Mouse (Mus musculus): ENCODE measurements around the gene Srrt. TPM values are rescaled to one million over a fixed set of nuclear protein-coding genes. Genes with fewer than 3 reads are reported as not detected.

The Srrt gene
- polyA plus RNA-seq, 1 experiment from 2014 or later: 92.0 TPM

GRCm38 (mm10) chr5:137332857-137333511, 25.5 kb upstream of the Srrt start:
- H3K27me3 ChIP-seq (ENCODE audit: control insufficient read depth, insufficient read depth, low read length): no peaks in the 10 kb centered on the region
- H3K4me2 ChIP-seq: peak overlapping the region; percentile 98
- no peaks in the 10 kb centered on the region for H3K36me3 ChIP-seq (ENCODE audit: control insufficient read depth, insufficient read depth, low read length)
- no peaks in the 10 kb centered on the region for H3K9me3 ChIP-seq (replicated peaks; ENCODE audit: control insufficient read depth, low read length)
- H3K4me3 ChIP-seq (ENCODE audit: low read depth, low read length): peak overlapping the region; percentile 73
- peaks cover 9% of the 10 kb centered on the region; the same call in 1 of the 2 replicates for H3K4me1 ChIP-seq (ENCODE audit: control insufficient read depth, insufficient read depth, low read length)
- H3K9ac ChIP-seq (ENCODE audit: low read depth, low read length): peak overlapping the region; percentile 72
- ATAC-seq (replicated peaks; ENCODE audit: insufficient number of reproducible peaks, low FRiP score, low TSS enrichment): no peak
- H3K27ac ChIP-seq (ENCODE audit: low read depth, low read length): no peak overlapping the region
- 20% methylated on average over 15 of the region's 15 CpGs for WGBS (ENCODE audit: insufficient replicate concordance)

GRCm38 (mm10) chr5:137330910-137331309, 23.4 kb upstream of the Srrt start:
- Histone ChIP-seq H3K4me2 (no peak overlapping the region), H3K9ac (ENCODE audit: low read depth, low read length) (no peak overlapping the region), H3K36me3 (ENCODE audit: control insufficient read depth, insufficient read depth, low read length) (0 out of 2 replicates have a peak, but pooled peaks cover 2% of the 10 kb centered on the region), H3K27me3 (ENCODE audit: control insufficient read depth, insufficient read depth, low read length) (no peaks in the 10 kb centered on the region), H3K27ac (ENCODE audit: low read depth, low read length) (no peak overlapping the region), H3K4me1 (ENCODE audit: control insufficient read depth, insufficient read depth, low read length) (peaks cover 5% of the 10 kb centered on the region; the same call in 1 of the 2 replicates), H3K4me3 (ENCODE audit: low read depth, low read length) (no peak overlapping the region), H3K9me3 (replicated peaks; ENCODE audit: control insufficient read depth, low read length) (no peaks in the 10 kb centered on the region)
- WGBS (ENCODE audit: insufficient replicate concordance): 85% methylated on average over 7 of the region's 7 CpGs
- no peak for ATAC-seq (replicated peaks; ENCODE audit: insufficient number of reproducible peaks, low FRiP score, low TSS enrichment)

- H3K27me3 ChIP-seq (ENCODE audit: control insufficient read depth, insufficient read depth, low read length): no peaks in the 10 kb centered on the region
- H3K4me1 ChIP-seq (ENCODE audit: control insufficient read depth, insufficient read depth, low read length): no peaks in the 10 kb centered on the region
- ATAC-seq (replicated peaks; ENCODE audit: insufficient number of reproducible peaks, low FRiP score, low TSS enrichment): no peak
- H3K9me3 ChIP-seq (replicated peaks; ENCODE audit: control insufficient read depth, low read length): no peaks in the 10 kb centered on the region
- no peak overlapping the region for H3K4me3 ChIP-seq (ENCODE audit: low read depth, low read length)
- H3K9ac ChIP-seq (ENCODE audit: low read depth, low read length): no peak overlapping the region
- H3K4me2 ChIP-seq: no peak overlapping the region
- H3K36me3 ChIP-seq (ENCODE audit: control insufficient read depth, insufficient read depth, low read length): peaks cover 12% of the 10 kb centered on the region
- 78% methylated on average over 3 of the region's 3 CpGs for WGBS (ENCODE audit: insufficient replicate concordance)
- H3K27ac ChIP-seq (ENCODE audit: low read depth, low read length): no peak overlapping the region
These were observed 13.5 kb upstream of the Srrt start for GRCm38 (mm10) chr5:137320996-137321395.

- H3K27me3 ChIP-seq (ENCODE audit: control insufficient read depth, insufficient read depth, low read length): no peaks in the 10 kb centered on the region
- ATAC-seq (replicated peaks; ENCODE audit: insufficient number of reproducible peaks, low FRiP score, low TSS enrichment): no peak
- WGBS (ENCODE audit: insufficient replicate concordance): 82% methylated on average over 1 of the region's 1 CpGs
- H3K27ac ChIP-seq (ENCODE audit: low read depth, low read length): no peak overlapping the region
- H3K4me2 ChIP-seq: no peak overlapping the region
- H3K4me3 ChIP-seq (ENCODE audit: low read depth, low read length): no peak overlapping the region
- no peaks in the 10 kb centered on the region for H3K9me3 ChIP-seq (replicated peaks; ENCODE audit: control insufficient read depth, low read length)
- H3K9ac ChIP-seq (ENCODE audit: low read depth, low read length): no peak overlapping the region
- peaks cover 15% of the 10 kb centered on the region for H3K4me1 ChIP-seq (ENCODE audit: control insufficient read depth, insufficient read depth, low read length)
- peaks cover 10% of the 10 kb centered on the region for H3K36me3 ChIP-seq (ENCODE audit: control insufficient read depth, insufficient read depth, low read length)
These were observed 11.1 kb upstream of the Srrt start for GRCm38 (mm10) chr5:137318570-137318969.

GRCm38 (mm10) chr5:137317361-137317760, 9.9 kb upstream of the Srrt start:
- Histone ChIP-seq H3K4me3 (ENCODE audit: low read depth, low read length) (no peak overlapping the region), H3K36me3 (ENCODE audit: control insufficient read depth, insufficient read depth, low read length) (peaks cover 7% of the 10 kb centered on the region), H3K9ac (ENCODE audit: low read depth, low read length) (no peak overlapping the region), H3K27ac (ENCODE audit: low read depth, low read length) (no peak overlapping the region), H3K27me3 (ENCODE audit: control insufficient read depth, insufficient read depth, low read length) (no peaks in the 10 kb centered on the region), H3K4me1 (ENCODE audit: control insufficient read depth, insufficient read depth, low read length) (peaks cover 24% of the 10 kb centered on the region), H3K9me3 (replicated peaks; ENCODE audit: control insufficient read depth, low read length) (no peaks in the 10 kb centered on the region), H3K4me2 (no peak overlapping the region)
- no peak for ATAC-seq (replicated peaks; ENCODE audit: insufficient number of reproducible peaks, low FRiP score, low TSS enrichment)
- 46% methylated on average over 8 of the region's 8 CpGs for whole genome bisulfite sequencing (ENCODE audit: insufficient replicate concordance)

- Histone ChIP-seq H3K4me3 (ENCODE audit: low read depth, low read length) (no peak overlapping the region), H3K9me3 (replicated peaks; ENCODE audit: control insufficient read depth, low read length) (no peaks in the 10 kb centered on the region), H3K27me3 (ENCODE audit: control insufficient read depth, insufficient read depth, low read length) (no peaks in the 10 kb centered on the region), H3K27ac (ENCODE audit: low read depth, low read length) (no peak overlapping the region), H3K36me3 (ENCODE audit: control insufficient read depth, insufficient read depth, low read length) (peaks cover 7% of the 10 kb centered on the region; the same call in 1 of the 2 replicates), H3K4me2 (peak overlapping the region; percentile 96), H3K9ac (ENCODE audit: low read depth, low read length) (peak overlapping the region; percentile 93), H3K4me1 (ENCODE audit: control insufficient read depth, insufficient read depth, low read length) (peaks cover 28% of the 10 kb centered on the region)
- ATAC-seq (replicated peaks; ENCODE audit: insufficient number of reproducible peaks, low FRiP score, low TSS enrichment): no peak; the same call in none of the 2 replicates
- 39% methylated on average over 29 of the region's 30 CpGs for WGBS (ENCODE audit: insufficient replicate concordance)
These were observed 7.8 kb upstream of the Srrt start for GRCm38 (mm10) chr5:137315084-137315903.

- Histone ChIP-seq H3K27me3 (ENCODE audit: control insufficient read depth, insufficient read depth, low read length) (no peaks in the 10 kb centered on the region), H3K4me2 (peak within 1 kb of the TSS; percentile 96), H3K9me3 (replicated peaks; ENCODE audit: control insufficient read depth, low read length) (no peaks in the 10 kb centered on the region), H3K4me3 (ENCODE audit: low read depth, low read length) (peak within 1 kb of the TSS; percentile 65), H3K36me3 (ENCODE audit: control insufficient read depth, insufficient read depth, low read length) (peaks cover 13% of the 10 kb centered on the region), H3K9ac (ENCODE audit: low read depth, low read length) (peak within 1 kb of the TSS; percentile 93), H3K27ac (ENCODE audit: low read depth, low read length) (peak within 1 kb of the TSS; percentile 90), H3K4me1 (ENCODE audit: control insufficient read depth, insufficient read depth, low read length) (peaks cover 28% of the 10 kb centered on the region)
- ATAC-seq (replicated peaks; ENCODE audit: insufficient number of reproducible peaks, low FRiP score, low TSS enrichment): peak; percentile 79
- WGBS (ENCODE audit: insufficient replicate concordance): 17% methylated on average over 30 of the region's 30 CpGs
These were observed 7.0 kb upstream of the Srrt start, which contains the start of gene Trip6 for GRCm38 (mm10) chr5:137314193-137315083. TSS of gene Trip6 (minus strand) at chr5:137314404.

Measured in heart, embryonic 11.5 days (tissue).